Mouse (Mus musculus) Patski (cell line): ENCODE measurements around the gene Icosl. TPM values are rescaled to one million over a fixed set of nuclear protein-coding genes. Genes with fewer than 3 reads are reported as not detected.
A peak's percentile ranks its signal among the peaks of the same experiment; 100 is the strongest.
"Not testable (repeated sequence)": the region's sequence is repeated elsewhere in the genome, so short reads cannot be mapped to it uniquely, and the experiment has no call there.

Source experiments
- ATAC-seq: fragments of 100-300 bp; one replicate; pipeline ENCODE4 v1.8.0; 2021
- CTCF ChIA-PET: fragments of 350-600 bp; sonication (Branson Sonifier 250); formaldehyde crosslinking; loops from one replicate; lab custom pipeline; 2022; ENCODE audit warnings: inconsistent platforms; lab: Charles Lee
- POLR2A ChIA-PET: fragments of 350-600 bp; sonication (Branson Sonifier 250); formaldehyde crosslinking; loops from one replicate; lab custom pipeline; 2022; ENCODE audit warnings: antibody characterized with exemption, inconsistent platforms; lab: Charles Lee
- DNase-seq: peaks from one replicate; pipeline ENCODE4 v3.0.0-alpha.2; 2011; ENCODE audit warnings: low read depth, low spot score
- H3K27me3 ChIP-seq: fragments of 371-371 bp; one replicate; pipeline ENCODE4 v1.5.1; 2021
- CTCF ChIP-seq: fragments of 100-300 bp; IDR thresholded peaks from one replicate; pipeline ENCODE4 v1.5.1; 2021
- in situ Hi-C: fragments of 300-500 bp; cut with MboI; formaldehyde crosslinking; loops from 3 replicates; pipeline ENCODE4 v1.11.1; 2018; ENCODE audit warnings: low pct_unique_long_range_greater_than_20kb, mixed read lengths
- polyA plus RNA-seq: library from polyadenylated mRNA; unstranded; gene quantifications from one replicate; pipeline ENCODE4 v1.2.3, GENCODE M21; 2021

Gene Icosl
- 3.7 TPM for polyA plus RNA-seq

- in situ Hi-C loops: no loop called here
- CTCF ChIA-PET: interaction anchor here (0.6 to 1.3 kb wide), 4 partner anchors 42 to 93 kb away, joined by 3 to 4 read pairs (median 3); no protein-coding TSS in a partner anchor
- DNase-seq: no peak
- ATAC-seq: peak; percentile 86
- POLR2A ChIA-PET: no interaction called here
- no peaks in the 10 kb centered on the region for H3K27me3 ChIP-seq
- TF ChIP-seq CTCF: no peak
Measured at GRCm38 (mm10) chr10:78069101-78070011, at the start of gene Icosl. Gene Icosl (plus strand): TSS chr10:78069302.

- ATAC-seq, DNase-seq, in situ Hi-C loops, H3K27me3 ChIP-seq: not testable (repeated sequence)
- CTCF ChIA-PET: interaction anchor here (1.2 to 3.8 kb wide), 4 partner anchors 8 to 143 kb away, joined by 4 to 41 read pairs (median 16); partner anchors contain the start of gene Icosl
- POLR2A ChIA-PET: interaction anchor here (1.4 kb wide), 1 partner anchor 151 kb away, joined by 4 read pairs; no protein-coding TSS in a partner anchor
Measured at GRCm38 (mm10) chr10:78019984-78020383, 49.1 kb upstream of the Icosl start.

GRCm38 (mm10) chr10:78025453-78025852, 43.6 kb upstream of the Icosl start:
- TF ChIP-seq CTCF: peak; percentile 60
- ATAC-seq, H3K27me3 ChIP-seq, DNase-seq, POLR2A ChIA-PET: not testable (repeated sequence)
- CTCF ChIA-PET: interaction anchor here (2.4 kb wide), 1 partner anchor 41 kb away, joined by 9 read pairs; no protein-coding TSS in a partner anchor
- in situ Hi-C loops: loop anchor here (25.0 kb wide), 1 partner anchor 362 kb away; no protein-coding TSS in a partner anchor

- in situ Hi-C loops: loop anchor here (25.0 kb wide), 1 partner anchor 359 kb away; no protein-coding TSS in a partner anchor
- ATAC-seq (peak; percentile 60), DNase-seq (peak; percentile 13)
- peak; percentile 85 for TF ChIP-seq CTCF
- ChIA-PET POLR2A (no interaction called here), CTCF (interaction anchor here (0.7 to 3.8 kb wide), 10 partner anchors 9 to 136 kb away, joined by 3 to 33 read pairs (median 7); partner anchors contain the start of gene Pfkl)
- H3K27me3 ChIP-seq: no peaks in the 10 kb centered on the region
Measured at GRCm38 (mm10) chr10:78028129-78028528, 41.0 kb upstream of the Icosl start.

GRCm38 (mm10) chr10:78029080-78029479, 40.0 kb upstream of the Icosl start:
- no peak for TF ChIP-seq CTCF
- no peaks in the 10 kb centered on the region for H3K27me3 ChIP-seq
- ChIA-PET POLR2A (no interaction called here), CTCF (interaction anchor here (1.0 to 3.8 kb wide), 5 partner anchors 9 to 135 kb away, joined by 5 to 33 read pairs (median 17); no protein-coding TSS in a partner anchor)
- in situ Hi-C loops: loop anchor here (25.0 kb wide), 1 partner anchor 358 kb away; no protein-coding TSS in a partner anchor
- DNase-seq: no peak
- no peak for ATAC-seq

- peaks cover 4% of the 10 kb centered on the region for H3K27me3 ChIP-seq
- ATAC-seq: no peak
- in situ Hi-C loops: loop anchor here (5.0 to 25.0 kb wide), 2 partner anchors 130 to 355 kb away; no protein-coding TSS in a partner anchor
- no peak for DNase-seq
- no peak for TF ChIP-seq CTCF
- POLR2A ChIA-PET: no interaction called here
- CTCF ChIA-PET: no interaction called here
Measured at GRCm38 (mm10) chr10:78031987-78032386, 37.1 kb upstream of the Icosl start.

GRCm38 (mm10) chr10:78037139-78037538, 32.0 kb upstream of the Icosl start:
- DNase-seq (no peak), ATAC-seq (no peak)
- POLR2A ChIA-PET: no interaction called here
- CTCF ChIA-PET: no interaction called here
- H3K27me3 ChIP-seq: peaks cover 4% of the 10 kb centered on the region
- no peak for TF ChIP-seq CTCF
- in situ Hi-C loops: loop anchor here (25.0 kb wide), 1 partner anchor 350 kb away; no protein-coding TSS in a partner anchor

GRCm38 (mm10) chr10:78041647-78042046, 27.5 kb upstream of the Icosl start, which contains the start of gene Dnmt3l:
Gene Dnmt3l (plus strand): TSS chr10:78041947.
- ChIA-PET CTCF (interaction anchor here (1.4 kb wide), 1 partner anchor 19 kb away, joined by 3 read pairs; no protein-coding TSS in a partner anchor), POLR2A (no interaction called here)
- no peaks in the 10 kb centered on the region for H3K27me3 ChIP-seq
- DNase-seq (no peak), ATAC-seq (no peak)
- in situ Hi-C loops: loop anchor here (25.0 kb wide), 1 partner anchor 346 kb away; no protein-coding TSS in a partner anchor
- no peak for TF ChIP-seq CTCF

- in situ Hi-C loops: loop anchor here (25.0 kb wide), 1 partner anchor 345 kb away; no protein-coding TSS in a partner anchor
- DNase-seq: no peak
- TF ChIP-seq CTCF: no peak
- POLR2A ChIA-PET: no interaction called here
- ATAC-seq: no peak
- H3K27me3 ChIP-seq: no peaks in the 10 kb centered on the region
- CTCF ChIA-PET: interaction anchor here (1.4 kb wide), 1 partner anchor 19 kb away, joined by 3 read pairs; no protein-coding TSS in a partner anchor
Measured at GRCm38 (mm10) chr10:78042096-78042495, 27.0 kb upstream of the Icosl start.
